Mouse (Mus musculus): Measurements from ENCODE around the gene Ncor2. TPM values are rescaled to one million over a fixed set of nuclear protein-coding genes. Genes with fewer than 3 reads are reported as not detected.

Gene Ncor2
- total RNA-seq, 1 experiment from 2014 or later = 192 TPM

DNA sequence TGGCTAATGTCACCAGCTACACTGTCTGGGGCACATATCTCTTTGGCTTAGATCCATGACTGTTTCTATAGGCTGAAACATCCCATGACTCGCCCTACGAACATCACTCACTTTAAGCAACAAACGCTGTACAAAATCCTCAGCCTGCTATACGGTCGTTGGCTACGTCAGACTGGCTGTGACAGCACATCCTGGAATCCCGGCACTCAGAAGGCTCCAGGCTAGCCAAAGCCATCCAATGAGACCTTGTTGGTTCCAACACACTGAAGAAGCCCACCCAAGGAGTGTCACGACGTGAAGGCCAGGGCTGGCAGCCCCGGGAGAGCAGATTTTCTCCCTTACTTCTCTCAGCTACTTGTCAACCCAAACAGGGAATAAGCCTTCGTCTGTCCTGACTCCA lies 82.7 kb downstream of the Ncor2 start:
- no peak for DNase-seq

DNA sequence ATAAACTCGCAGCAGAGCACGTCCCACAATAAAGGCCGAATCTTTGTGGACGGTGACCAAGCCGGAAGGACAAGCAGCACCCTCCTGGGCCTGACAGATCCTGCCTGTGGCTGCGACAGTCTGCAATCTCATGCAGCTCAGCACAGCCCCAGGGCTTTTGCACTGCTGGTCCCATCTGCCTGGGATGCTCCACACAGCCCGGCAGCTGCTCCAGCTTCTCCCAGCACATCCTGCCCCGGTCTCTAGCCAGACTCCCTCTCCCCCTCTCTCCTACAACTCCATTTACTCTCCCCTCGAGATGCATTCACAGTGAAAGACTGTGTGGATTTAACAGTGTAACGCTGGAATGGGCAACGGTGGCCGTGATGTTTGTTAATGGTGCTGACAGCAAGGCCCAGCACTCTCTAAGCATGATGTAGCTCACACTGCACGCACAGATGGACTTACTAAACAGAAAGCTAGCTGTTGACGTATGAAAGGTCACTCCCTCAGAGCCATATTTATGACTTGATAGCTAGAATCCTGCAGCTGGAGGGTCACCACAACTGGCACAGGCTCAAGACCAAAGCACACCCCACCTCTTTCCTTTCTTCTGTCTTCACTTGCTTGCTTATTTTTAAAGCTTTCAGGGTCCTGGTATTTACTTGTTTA lies 83.4 kb downstream of the Ncor2 start:
- no peak for DNase-seq

GRCm38 (mm10) chr5:125093795-125094194 lies 85.2 kb downstream of the Ncor2 start:
- DNase-seq = no peak

- DNase-seq = no peak
Observed at GRCm38 (mm10) chr5:125088076-125088475, 90.9 kb downstream of the Ncor2 start.

GRCm38 (mm10) chr5:125085097-125085617 lies 93.9 kb downstream of the Ncor2 start:
- DNase-seq = no peak

- no peak for DNase-seq
Observed at GRCm38 (mm10) chr5:125083674-125084073, 95.3 kb downstream of the Ncor2 start.

- DNase-seq = peak; percentile 97
Observed at GRCm38 (mm10) chr5:125081318-125082101, 97.5 kb downstream of the Ncor2 start.

DNA sequence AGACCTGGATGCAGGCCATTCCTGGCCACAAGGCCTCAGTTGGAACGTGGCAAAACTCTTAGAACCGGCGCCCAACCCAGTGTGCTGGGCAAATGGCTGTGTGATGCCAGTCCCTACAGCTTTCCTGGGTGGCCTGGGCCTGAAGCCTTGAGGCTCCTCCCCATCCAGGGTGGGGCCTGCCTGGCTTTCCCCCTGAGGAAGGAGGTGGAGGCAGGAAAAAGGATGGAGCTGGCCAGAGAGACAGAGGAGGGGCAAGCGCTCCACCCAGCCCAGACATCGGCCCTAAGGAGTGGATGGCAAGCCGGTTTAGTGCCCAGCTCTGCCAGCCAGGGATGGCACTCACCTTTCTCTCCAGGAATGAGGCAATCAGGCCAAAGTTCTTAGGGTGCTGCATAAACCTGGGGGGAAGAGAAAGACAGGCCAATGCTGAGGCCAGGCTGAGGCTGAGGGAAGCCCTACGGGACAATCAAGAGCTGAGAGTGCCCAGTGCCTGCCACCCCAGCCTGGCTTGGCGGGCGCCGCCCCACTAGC lies 98.2 kb downstream of the Ncor2 start:
- peak; percentile 60 for DNase-seq

DNA sequence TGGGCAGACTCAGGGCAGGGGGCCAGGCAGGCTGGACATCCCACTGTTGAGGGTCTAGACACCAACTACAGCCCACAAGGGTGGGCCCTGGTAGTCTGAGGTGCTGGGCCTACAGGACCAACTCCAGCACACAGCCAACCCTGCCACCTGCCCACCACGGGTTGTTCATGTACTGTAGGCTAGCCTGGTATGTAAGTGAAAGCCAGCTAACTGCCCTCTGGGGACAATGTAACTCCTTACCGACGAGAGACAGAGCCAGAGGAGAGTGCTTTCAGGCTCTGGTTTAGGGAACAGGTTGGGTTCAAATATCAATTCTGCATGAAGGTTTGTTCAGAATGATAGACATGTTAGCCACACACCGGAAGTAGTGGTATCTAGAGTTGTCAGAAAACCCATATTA lies 98.7 kb downstream of the Ncor2 start:
- no peak for DNase-seq

GRCm38 (mm10) chr5:125078220-125078619 lies 100.8 kb downstream of the Ncor2 start:
- DNase-seq = no peak

DNA sequence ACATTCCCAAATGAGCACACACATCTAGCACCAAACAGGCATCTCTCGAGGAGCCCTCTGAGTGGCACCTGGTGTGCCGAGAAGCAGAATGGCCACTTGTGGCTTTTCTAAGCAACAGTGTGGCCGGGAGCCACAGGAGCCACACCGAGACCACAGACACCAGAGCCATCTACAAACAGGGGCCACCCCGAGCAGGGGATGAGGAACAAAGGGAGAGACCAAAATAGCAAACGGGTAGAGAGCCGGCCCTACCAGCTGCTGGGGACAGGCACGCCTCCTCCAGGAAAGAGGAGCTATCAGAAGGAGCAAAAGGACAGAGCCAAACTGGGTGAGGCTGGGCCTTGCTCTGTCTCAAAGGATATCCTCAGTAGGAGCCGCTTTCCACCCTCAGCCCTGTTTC lies 102.8 kb downstream of the Ncor2 start:
- DNase-seq = no peak

DNA sequence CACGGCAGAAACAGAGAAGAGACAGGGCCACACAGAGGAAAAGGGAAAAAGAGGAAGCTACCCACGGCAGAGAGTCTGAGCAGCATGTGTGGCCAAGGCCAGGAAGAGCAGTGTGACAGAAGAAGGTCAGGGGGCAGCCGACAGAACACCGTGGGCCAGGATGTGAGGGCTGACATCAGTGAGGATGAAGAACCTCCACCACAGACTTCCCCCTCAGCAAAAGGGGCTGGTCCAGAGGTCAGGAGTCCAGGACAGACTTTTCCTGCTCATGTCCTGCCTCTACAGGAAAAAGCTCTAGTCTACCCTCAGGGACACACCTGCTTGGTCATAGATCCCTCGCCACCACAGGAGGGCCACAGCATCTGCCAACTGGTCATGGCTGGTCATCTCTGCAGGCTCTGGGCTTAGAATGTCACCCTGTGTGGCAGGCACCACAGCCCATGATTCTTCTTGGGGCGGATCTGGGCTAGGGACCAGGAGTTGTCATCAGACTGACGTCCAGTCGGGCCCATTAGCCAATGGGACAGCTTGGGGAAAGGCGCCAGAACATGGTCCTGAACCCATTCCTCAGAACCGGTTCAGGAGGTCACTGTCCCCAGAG lies 104.3 kb downstream of the Ncor2 start:
- DNase-seq = peak; percentile 63

GRCm38 (mm10) chr5:125073896-125074295 lies 105.1 kb downstream of the Ncor2 start:
- DNase-seq = peak; percentile 42

- no peak for DNase-seq
Observed at GRCm38 (mm10) chr5:125073335-125073734, 105.7 kb downstream of the Ncor2 start.

DNA sequence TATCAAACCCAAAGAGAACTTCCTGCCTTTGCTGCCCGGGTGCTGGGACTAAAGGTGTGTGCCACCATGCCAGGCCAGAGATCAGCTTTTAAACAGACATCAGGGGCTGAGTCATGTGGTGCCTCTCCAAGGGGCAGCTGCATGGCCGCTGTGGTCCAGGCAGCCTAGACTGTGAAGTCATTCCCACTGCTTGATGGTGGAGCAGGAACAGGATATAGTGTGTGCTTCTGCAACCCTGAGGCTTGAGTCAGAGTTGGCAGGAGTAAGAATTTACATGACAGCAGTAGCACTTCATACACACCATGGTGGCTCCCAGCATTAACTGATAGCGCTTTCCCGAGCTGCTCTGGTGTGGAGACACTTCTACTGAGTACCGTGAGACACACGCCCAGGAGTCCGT lies 106.6 kb downstream of the Ncor2 start:
- peak; percentile 56 for DNase-seq

DNA sequence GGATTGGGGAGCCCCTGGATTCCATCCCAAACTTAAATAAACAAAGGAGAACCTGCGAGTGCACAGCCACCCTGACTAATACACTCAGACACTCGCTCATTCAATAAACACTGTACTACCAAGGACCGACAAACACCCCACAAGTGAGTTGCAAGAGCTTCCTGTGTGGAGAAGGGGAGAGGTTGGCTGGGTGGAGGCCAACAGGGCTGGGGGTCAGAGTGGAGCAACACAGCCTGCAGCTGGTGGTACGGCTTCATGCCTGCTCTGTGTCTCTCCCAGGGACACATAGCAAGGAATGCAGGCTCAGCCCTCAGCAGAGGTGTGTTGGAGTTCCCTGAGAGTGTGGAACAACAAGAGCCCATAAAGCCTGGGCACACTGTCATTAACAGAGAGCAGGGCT lies 107.1 kb downstream of the Ncor2 start:
- peak; percentile 76 for DNase-seq

DNA sequence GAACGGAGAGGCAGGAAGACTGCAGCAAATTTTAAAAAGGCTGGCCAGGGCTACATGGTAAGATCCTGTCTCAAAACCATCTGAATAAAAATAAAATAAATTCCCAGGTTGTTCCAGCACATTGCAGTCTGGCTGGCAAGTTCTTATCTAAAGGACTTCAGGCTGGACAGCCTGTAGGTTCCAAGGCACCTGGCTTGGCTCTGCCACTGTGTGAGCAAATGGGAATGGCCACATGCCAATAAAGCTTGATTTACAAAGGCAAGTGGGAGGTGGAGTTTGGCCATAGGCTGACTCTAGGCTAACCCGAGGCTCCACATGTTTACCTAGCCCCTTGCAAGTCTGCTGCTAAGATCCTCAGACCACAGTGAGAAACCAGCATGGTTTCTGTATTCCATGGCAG lies 108.6 kb downstream of the Ncor2 start:
- peak; percentile 48 for DNase-seq

DNA sequence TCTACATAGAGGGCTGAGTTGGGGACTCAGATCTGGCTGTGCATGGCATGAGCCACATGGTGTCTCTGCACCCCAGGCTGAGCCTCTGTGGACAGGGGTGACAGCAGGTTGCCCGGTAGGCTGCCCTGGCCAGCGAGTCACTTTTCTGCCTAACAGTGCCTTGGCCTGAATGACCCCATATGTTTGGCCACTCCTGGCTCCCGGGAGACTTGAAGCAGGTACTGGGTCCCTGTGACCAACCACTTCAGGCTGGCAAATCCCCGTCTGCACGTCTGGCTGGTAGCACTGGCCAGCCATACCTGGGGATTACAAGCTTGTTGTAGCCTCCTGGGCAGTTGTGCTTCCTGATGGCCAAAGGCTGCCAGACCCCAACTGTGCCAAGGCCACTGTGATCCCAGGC lies 109.1 kb downstream of the Ncor2 start:
- DNase-seq = no peak

GRCm38 (mm10) chr5:125069426-125069825 lies 109.6 kb downstream of the Ncor2 start:
- no peak for DNase-seq

DNA sequence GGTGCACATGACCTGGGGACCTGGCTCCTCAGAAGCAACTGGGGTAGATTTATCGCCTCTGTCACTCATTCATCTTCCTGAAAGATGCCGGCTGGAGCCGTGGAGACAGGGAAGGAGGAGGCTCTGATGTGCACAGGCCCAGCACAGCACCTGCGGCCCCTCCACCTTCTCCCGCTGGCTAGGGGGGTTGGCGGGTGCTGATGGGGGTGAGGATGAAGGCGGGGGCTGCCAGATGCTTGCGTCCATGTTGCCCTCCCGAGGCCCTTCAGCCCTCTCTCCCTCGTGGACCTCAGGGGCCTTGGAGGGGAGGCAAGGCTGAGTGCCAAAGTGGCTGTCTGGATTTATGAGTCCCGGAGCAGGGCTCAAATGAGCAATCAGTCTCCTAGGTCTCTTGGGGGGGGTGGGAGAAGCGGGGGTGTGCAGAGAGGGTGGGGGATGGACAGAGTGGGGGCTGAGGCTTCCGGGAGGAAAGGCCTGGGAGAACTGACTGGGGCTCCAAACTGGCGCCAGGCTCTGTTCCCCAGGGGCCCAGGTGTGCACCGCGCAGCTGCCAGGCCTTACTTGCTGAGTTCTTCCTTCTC lies 110.6 kb downstream of the Ncor2 start:
- DNase-seq = peak; percentile 73

GRCm38 (mm10) chr5:125067673-125068072 lies 111.3 kb downstream of the Ncor2 start:
- peak; percentile 87 for DNase-seq
